Mouse (Mus musculus) stomach, embryonic 16.5 days (tissue): ENCODE results near the gene Ess2. TPM values are rescaled to one million over a fixed set of nuclear protein-coding genes. Genes with fewer than 3 reads are reported as not detected.

ENCODE experiments used
- ATAC-seq: fragments of 200-750 bp; cut with Nextera tagmentation; 2 replicates; pipeline ENCODE4 v1.8.0; 2017; ENCODE audit warnings: moderate number of reproducible peaks, moderate TSS enrichment; ENCODE audit not compliant: insufficient read depth, low FRiP score
- H3K27ac ChIP-seq: fragments of 300-500 bp; sonication (generic); 2 replicates; pipeline ENCODE4 v1.5.1; 2014; ENCODE audit warnings: low read length
- H3K27me3 ChIP-seq: fragments of 300-500 bp; sonication (generic); 2 replicates; pipeline ENCODE4 v1.6.1; 2014; ENCODE audit warnings: low read length, control low read depth, mixed read lengths; ENCODE audit not compliant: control insufficient read depth, insufficient read depth
- H3K36me3 ChIP-seq: fragments of 300-500 bp; sonication (generic); 2 replicates; pipeline ENCODE4 v1.6.1; 2014; ENCODE audit warnings: low read length; ENCODE audit not compliant: control insufficient read depth, insufficient read depth
- H3K4me1 ChIP-seq: fragments of 300-500 bp; sonication (generic); 2 replicates; pipeline ENCODE4 v1.6.1; 2014; ENCODE audit warnings: low read length, control low read depth, mixed read lengths; ENCODE audit not compliant: control insufficient read depth, insufficient read depth
- H3K4me2 ChIP-seq: fragments of 300-500 bp; sonication (generic); 2 replicates; pipeline ENCODE4 v1.6.1; 2014; ENCODE audit warnings: low read depth, low read length, mixed read lengths
- H3K4me3 ChIP-seq: fragments of 300-500 bp; sonication (generic); replicated peaks from 2 replicates; pipeline ENCODE4 v1.5.1; 2014; ENCODE audit warnings: mild to moderate bottlenecking, low read length
- H3K9ac ChIP-seq: fragments of 300-500 bp; sonication (generic); 2 replicates; pipeline ENCODE4 v1.6.1; 2014; ENCODE audit warnings: low read length
- H3K9me3 ChIP-seq: fragments of 300-500 bp; sonication (generic); replicated peaks from 2 replicates; pipeline ENCODE4 v1.6.1; 2016; ENCODE audit warnings: low read length, control low read depth; ENCODE audit not compliant: control insufficient read depth
- WGBS: fragments of 180-500 bp; shearing (Covaris S2); extraction: QIAGEN DNeasy Blood & Tissue Kit; methylation state at CpG from one replicate; pipeline ENCODE4 v1.1.7; 2014; 5-methylcytosine and 5-hydroxymethylcytosine counted together
- polyA plus RNA-seq: library from polyadenylated mRNA; unstranded; fragments of >200 nt; fragmentation: Nextera tagmentation; extraction: Ambion mirVana; gene quantifications from 2 replicates; pipeline ENCODE4 v1.2.1, GENCODE M21; 2015

Ess2 gene
- polyA plus RNA-seq, 1 experiment from 2014 or later: 31.3 TPM

DNA sequence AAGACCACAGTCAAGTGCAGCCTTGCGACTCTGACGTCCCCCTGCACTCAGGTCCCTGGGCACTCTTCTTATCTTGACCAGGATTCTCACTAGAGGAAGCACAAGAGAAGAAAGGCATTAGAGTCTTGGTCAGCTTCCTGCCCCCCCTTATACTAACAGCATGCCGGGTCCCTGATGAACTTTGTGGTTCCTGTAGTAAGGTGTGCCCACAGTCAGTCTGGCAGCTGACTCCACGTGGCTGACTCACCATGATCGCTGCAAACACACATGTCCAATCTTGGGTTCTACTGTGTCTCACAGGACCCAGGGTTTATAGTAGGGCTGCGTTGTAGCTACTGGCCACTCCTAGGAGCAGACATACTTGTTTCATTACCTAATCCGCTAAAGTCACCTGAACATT lies 27.0 kb upstream of the Ess2 start:
- Histone ChIP-seq H3K9ac (no peak overlapping the region), H3K4me1 (peaks cover 9% of the 10 kb centered on the region), H3K27ac (peak overlapping the region; percentile 83; the same call in 1 of the 2 replicates), H3K9me3 (no peaks in the 10 kb centered on the region), H3K36me3 (no peaks in the 10 kb centered on the region), H3K4me2 (no peak overlapping the region), H3K4me3 (no peak overlapping the region), H3K27me3 (no peaks in the 10 kb centered on the region)
- WGBS: 58% methylated on average over 7 of the region's 7 CpGs
- ATAC-seq: peak; percentile 35; the same call in 1 of the 2 replicates

DNA sequence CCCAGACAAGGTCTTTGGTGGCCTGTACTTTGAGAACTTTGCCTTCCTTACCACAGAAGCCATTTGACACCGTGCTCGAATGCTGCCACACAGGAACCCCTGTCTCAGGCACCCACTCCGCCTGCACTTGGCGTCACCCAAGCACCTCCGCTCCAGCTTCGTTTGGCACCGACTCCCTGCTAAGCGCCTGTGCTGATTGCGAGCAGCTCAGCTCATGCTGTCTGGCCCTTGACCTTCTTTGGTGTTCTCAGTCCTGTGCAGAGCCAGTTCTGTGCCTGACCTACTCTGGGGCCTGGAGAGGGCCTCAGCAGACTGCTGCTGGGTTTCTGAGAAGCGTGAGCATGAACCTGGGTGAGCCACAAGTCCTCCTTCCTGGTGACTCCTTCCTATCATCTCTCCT lies 25.6 kb upstream of the Ess2 start:
- H3K9me3 ChIP-seq: no peaks in the 10 kb centered on the region
- H3K4me1 ChIP-seq: peaks cover 9% of the 10 kb centered on the region
- H3K9ac ChIP-seq: no peak overlapping the region
- H3K27ac ChIP-seq: no peak overlapping the region; the same call in 1 of the 2 replicates
- no peak overlapping the region for H3K4me2 ChIP-seq
- WGBS: 78% methylated on average over 10 of the region's 10 CpGs
- no peaks in the 10 kb centered on the region for H3K27me3 ChIP-seq
- no peaks in the 10 kb centered on the region for H3K36me3 ChIP-seq
- H3K4me3 ChIP-seq: no peak overlapping the region
- ATAC-seq: no peak

DNA sequence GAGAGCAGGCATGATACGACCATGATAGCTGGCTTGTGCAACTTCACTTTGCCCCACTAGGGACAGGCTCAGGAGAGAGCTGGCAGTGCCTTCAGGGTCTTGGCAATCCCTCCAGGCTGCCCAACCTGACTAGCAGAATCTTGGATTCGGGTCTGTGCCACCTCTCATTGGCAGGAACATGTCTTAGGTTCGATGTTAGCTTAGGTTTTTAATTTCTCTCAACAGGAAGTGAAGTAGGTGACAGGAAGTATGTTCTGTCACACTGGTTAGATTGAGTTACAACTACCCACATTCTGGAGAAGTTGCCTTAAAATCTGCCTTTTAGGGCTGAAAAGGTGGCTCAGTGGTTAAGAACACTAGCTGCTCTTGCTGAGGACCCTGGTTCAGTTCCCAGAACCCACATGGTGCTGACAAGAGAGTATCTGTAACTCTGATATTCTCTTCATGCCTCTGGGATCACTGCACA lies 23.3 kb upstream of the Ess2 start:
- no peak overlapping the region for H3K9ac ChIP-seq
- no peaks in the 10 kb centered on the region for H3K9me3 ChIP-seq
- H3K27ac ChIP-seq: no peak overlapping the region
- no peaks in the 10 kb centered on the region for H3K27me3 ChIP-seq
- H3K36me3 ChIP-seq: no peaks in the 10 kb centered on the region
- 63% methylated on average over 3 of the region's 3 CpGs for WGBS
- H3K4me1 ChIP-seq: peaks cover 8% of the 10 kb centered on the region
- H3K4me2 ChIP-seq: no peak overlapping the region
- ATAC-seq: no peak
- H3K4me3 ChIP-seq: no peak overlapping the region

DNA sequence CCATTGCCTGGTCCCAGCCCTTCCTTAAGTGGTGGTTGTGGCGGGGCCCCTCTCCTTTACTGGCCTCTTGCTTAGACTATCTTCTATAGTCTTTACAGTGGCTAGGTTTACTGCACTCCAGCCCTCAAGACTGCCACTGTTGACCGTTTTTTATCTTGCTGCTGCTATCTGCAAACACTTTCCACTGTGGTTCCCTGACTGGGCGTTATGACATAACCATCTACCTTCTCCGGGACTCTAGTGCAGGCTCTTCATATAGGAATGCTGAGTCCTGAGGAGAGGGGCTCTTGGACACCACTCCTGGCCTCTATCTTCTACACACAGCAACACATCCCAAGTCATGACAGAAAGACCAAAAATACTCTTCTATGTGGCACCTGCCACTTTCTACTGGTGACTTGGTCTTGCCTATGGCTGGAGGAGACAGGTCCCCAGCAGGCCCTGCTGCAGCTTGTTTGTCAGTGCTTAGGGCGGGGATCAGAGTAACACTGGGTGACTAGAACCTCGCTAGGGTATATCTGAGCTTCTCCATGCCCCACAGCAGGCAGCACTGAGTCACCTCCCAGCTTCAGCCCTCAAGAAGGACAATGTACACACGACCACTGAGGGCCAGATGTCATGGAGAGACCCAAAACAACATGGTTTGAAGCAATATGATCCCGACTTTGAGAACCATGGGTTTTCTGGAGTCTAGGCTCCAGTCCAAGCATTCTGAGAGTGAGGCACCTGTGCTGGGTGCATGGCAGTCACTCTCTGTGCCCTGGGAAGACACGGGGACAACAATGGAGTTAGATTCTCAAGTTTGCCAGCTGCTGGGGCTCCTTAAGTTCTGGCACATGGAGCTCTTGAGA lies 22.7 kb upstream of the Ess2 start:
- H3K36me3 ChIP-seq: no peaks in the 10 kb centered on the region
- H3K27me3 ChIP-seq: no peaks in the 10 kb centered on the region
- WGBS: 65% methylated on average over 9 of the region's 9 CpGs
- no peak for ATAC-seq
- H3K4me3 ChIP-seq: no peak overlapping the region
- no peak overlapping the region for H3K4me2 ChIP-seq
- H3K27ac ChIP-seq: no peak overlapping the region
- no peaks in the 10 kb centered on the region for H3K9me3 ChIP-seq
- H3K4me1 ChIP-seq: peaks cover 8% of the 10 kb centered on the region
- H3K9ac ChIP-seq: no peak overlapping the region

DNA sequence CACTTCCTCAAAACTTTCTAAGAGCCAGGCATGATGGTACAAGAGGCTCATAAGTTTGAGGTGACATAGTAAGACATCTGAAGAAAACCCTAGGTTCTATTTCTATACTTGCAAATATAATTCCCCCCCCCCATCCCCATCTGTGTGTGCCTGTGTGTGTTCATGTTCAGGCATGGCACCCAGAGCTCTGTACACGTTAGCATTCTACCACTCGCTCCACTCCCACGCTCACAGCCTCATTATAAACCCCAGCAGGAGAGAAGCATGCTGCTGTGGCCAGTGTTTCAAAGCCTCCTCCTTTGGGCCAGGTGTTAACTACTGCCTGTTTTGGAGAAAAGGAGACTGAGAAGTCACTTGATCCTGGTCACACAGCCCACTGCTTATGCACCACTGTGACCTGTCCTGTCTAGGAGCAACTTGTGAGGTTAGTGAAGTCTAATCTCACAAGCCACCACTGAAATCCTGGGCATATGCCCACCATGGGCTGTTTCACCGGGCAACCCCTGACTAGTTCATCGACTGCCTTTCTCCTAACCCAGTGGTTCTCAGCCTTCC lies 20.8 kb upstream of the Ess2 start:
- WGBS: 79% methylated on average over 5 of the region's 5 CpGs
- Histone ChIP-seq H3K9me3 (no peaks in the 10 kb centered on the region), H3K4me1 (peaks cover 10% of the 10 kb centered on the region), H3K4me3 (no peak overlapping the region), H3K27me3 (no peaks in the 10 kb centered on the region), H3K9ac (no peak overlapping the region), H3K36me3 (no peaks in the 10 kb centered on the region), H3K4me2 (no peak overlapping the region), H3K27ac (no peak overlapping the region)
- ATAC-seq: no peak

DNA sequence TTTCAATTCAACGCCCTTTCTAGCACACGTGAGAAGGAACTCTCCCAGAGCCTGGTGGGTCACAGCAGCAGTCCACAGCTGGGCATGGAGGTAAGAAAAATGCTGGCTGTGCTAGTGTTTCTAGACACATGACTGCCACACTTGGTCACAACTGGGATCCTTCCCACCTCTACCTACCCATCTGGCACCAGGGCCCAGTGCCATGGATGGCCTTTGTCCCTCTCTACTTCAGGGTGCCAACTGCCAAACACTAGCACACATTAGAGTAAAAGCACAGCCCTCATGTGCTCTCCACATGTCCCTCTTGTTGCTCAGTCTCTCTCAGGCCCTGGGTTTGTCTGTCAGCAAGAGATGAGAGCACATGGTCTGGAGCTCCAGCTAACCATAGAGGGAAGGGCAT lies 18.5 kb upstream of the Ess2 start:
- Histone ChIP-seq H3K9ac (no peak overlapping the region), H3K27me3 (no peaks in the 10 kb centered on the region), H3K4me3 (no peak overlapping the region), H3K4me2 (no peak overlapping the region), H3K36me3 (peaks cover 8% of the 10 kb centered on the region; the same call in 1 of the 2 replicates), H3K27ac (no peak overlapping the region), H3K9me3 (no peaks in the 10 kb centered on the region), H3K4me1 (peaks cover 15% of the 10 kb centered on the region)
- WGBS: 66% methylated on average over 2 of the region's 2 CpGs
- ATAC-seq: no peak

DNA sequence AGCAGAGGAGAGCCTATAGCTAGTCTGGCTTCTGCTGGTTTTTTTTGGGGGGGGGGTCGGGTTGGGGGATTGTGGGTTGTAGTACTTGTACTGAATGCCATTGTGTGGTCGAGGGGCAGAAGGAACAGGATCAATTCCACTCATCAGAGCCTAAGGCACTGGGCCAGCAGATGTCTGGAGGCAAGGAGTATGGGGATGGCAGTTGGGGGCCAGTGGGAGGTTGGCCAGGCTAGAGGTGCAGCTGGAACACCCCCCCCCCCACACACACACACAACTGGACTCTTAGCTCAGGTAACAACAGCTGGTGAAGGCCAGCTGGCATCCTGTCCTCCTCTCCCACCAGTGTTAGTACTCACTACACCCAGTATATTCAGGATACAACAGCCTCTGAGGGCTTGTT lies 18.1 kb upstream of the Ess2 start:
- no peak overlapping the region for H3K9ac ChIP-seq
- peaks cover 8% of the 10 kb centered on the region; the same call in 1 of the 2 replicates for H3K36me3 ChIP-seq
- no peaks in the 10 kb centered on the region for H3K9me3 ChIP-seq
- no peaks in the 10 kb centered on the region for H3K27me3 ChIP-seq
- 23% methylated on average over 2 of the region's 2 CpGs for WGBS
- no peak for ATAC-seq
- H3K27ac ChIP-seq: peak overlapping the region; percentile 88
- H3K4me2 ChIP-seq: 0 out of 2 replicates have a peak overlapping the region, but pooled peaks have one; percentile 97
- H3K4me3 ChIP-seq: no peak overlapping the region
- peaks cover 15% of the 10 kb centered on the region for H3K4me1 ChIP-seq

DNA sequence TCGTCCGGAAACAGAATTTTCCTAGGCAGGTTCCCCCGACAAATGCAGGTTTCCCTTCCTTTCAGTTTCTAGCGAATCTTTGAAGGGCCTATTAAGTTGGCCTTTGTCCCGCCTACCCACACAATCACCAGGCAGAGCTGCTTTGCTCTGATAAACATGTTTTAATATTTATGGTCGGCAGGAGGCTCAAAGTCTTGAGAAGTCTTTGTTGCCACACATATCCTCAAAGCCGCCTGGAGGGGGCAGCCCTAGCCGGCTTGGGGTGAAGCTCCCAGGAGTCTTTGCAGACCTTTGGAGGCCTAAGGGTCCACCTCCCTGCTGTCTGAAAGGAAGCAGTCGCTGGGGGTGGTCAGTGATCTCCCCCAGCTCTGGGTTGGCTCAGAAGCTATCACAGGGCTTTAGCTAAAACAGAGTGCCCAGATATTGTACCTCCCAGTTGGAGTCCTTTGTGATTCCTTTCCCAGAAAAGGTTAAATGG lies 17.5 kb upstream of the Ess2 start:
- H3K27me3 ChIP-seq: no peaks in the 10 kb centered on the region
- under 1% methylated on average over 9 of the region's 9 CpGs for WGBS
- peak; percentile 63 for ATAC-seq
- peak overlapping the region; percentile 95 for H3K4me3 ChIP-seq
- H3K27ac ChIP-seq: peak overlapping the region; percentile 88
- peaks cover 15% of the 10 kb centered on the region for H3K4me1 ChIP-seq
- peak overlapping the region; percentile 97 for H3K4me2 ChIP-seq
- peak overlapping the region; percentile 92 for H3K9ac ChIP-seq
- peaks cover 8% of the 10 kb centered on the region; the same call in 1 of the 2 replicates for H3K36me3 ChIP-seq
- no peaks in the 10 kb centered on the region for H3K9me3 ChIP-seq

DNA sequence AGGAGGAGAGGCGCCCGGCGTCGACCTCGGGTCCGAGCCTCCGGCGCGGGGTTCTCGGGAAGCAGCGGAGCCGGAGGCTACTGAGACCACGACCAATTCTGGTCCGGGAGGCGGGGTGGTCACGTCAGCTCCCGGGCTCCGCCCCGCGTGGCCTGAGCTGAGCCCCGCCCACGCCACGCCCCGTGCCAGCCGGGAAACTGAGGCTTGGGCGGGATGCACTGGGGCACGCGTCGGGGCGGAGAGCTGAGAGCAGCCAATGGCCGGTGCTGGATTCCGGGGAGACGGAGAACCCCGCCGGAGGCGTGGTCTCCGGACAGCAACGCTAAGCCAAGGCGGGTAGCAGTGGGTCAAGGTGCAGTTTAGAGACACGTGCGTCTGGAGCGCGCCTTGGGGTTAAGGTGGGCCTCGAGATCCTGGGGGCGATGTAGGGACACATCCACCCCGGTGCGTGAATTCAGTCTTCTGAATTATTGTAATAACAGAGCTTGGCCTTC lies 17.0 kb upstream of the Ess2 start, which contains the start of gene Slc25a1:
Gene Slc25a1, minus strand, starts transcription at position 133 of the 494 bp plus-strand sequence.
- H3K27me3 ChIP-seq: no peaks in the 10 kb centered on the region
- peak within 1 kb of the TSS; percentile 95 for H3K4me3 ChIP-seq
- H3K9me3 ChIP-seq: no peaks in the 10 kb centered on the region
- 0% methylated on average over 40 of the region's 47 CpGs for WGBS
- peak within 1 kb of the TSS; percentile 88 for H3K27ac ChIP-seq
- ATAC-seq: peak; percentile 83
- peaks cover 8% of the 10 kb centered on the region; the same call in 1 of the 2 replicates for H3K36me3 ChIP-seq
- peak within 1 kb of the TSS; percentile 97 for H3K4me2 ChIP-seq
- peaks cover 16% of the 10 kb centered on the region for H3K4me1 ChIP-seq
- peak within 1 kb of the TSS; percentile 92 for H3K9ac ChIP-seq
